Mouse (Mus musculus) erythroblast, embryonic 14.5 days (primary cell): Measurements from ENCODE around the gene Wee2.

Experiments
- GATA1 ChIP-seq: IDR thresholded peaks from 2 replicates; pipeline ENCODE4 v1.6.1; 2012; ENCODE audit warnings: low read length, inconsistent platforms, mixed read lengths
- TAL1 ChIP-seq: IDR thresholded peaks from 3 replicates; pipeline ENCODE4 v1.6.1; 2012; ENCODE audit warnings: low read length, inconsistent platforms, mixed read lengths

DNA sequence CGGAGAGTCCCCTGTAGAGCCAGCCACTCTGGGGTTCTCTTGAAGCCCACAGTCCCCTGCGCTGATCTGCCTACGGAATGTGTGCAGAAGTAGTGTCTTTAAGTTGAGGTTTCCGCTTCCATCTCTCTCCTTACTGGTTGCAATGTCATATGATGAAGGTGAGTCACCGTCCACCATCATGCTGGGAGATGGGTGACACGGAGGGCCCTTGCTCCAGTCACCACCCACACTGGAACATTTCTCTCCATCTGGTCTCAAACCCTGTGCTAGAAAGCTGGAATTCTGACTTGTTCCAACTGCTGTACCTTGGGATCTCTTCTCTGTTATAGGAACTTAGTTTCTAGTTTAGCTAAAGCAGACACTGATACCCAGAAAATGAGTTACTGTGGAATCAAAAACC lies 17.8 kb upstream of the Wee2 start:
- TF ChIP-seq GATA1: no peak
- no peak for TF ChIP-seq TAL1
